Mouse (Mus musculus) midbrain, embryonic 14.5 days (tissue): ENCODE measurements around the gene Tubb5. TPM values are rescaled to one million over a fixed set of nuclear protein-coding genes. Genes with fewer than 3 reads are reported as not detected.
A peak's percentile ranks its signal among the peaks of the same experiment; 100 is the strongest.

Experiments
- ATAC-seq: fragments of 200-750 bp; cut with Nextera tagmentation; 2 replicates; pipeline ENCODE4 v1.8.0; 2017; ENCODE audit warnings: moderate number of reproducible peaks, moderate library complexity; ENCODE audit not compliant: low FRiP score, low TSS enrichment
- DNase-seq: peaks from one replicate; pipeline ENCODE4 v3.0.0-alpha.2; 2015
- H3K27ac ChIP-seq: fragments of 300-500 bp; sonication (generic); replicated peaks from 2 replicates; pipeline ENCODE4 v1.5.1; 2014; ENCODE audit warnings: mild to moderate bottlenecking, low read depth, low read length, moderate library complexity
- H3K27me3 ChIP-seq: fragments of 300-500 bp; sonication (generic); 2 replicates; pipeline ENCODE4 v1.6.1; 2014; ENCODE audit warnings: low read length, control low read depth, mixed read lengths; ENCODE audit not compliant: control insufficient read depth, insufficient read depth
- H3K36me3 ChIP-seq: fragments of 300-500 bp; sonication (generic); 2 replicates; pipeline ENCODE4 v1.6.1; 2014; ENCODE audit warnings: low read length, control low read depth; ENCODE audit not compliant: control insufficient read depth, insufficient read depth
- H3K4me1 ChIP-seq: fragments of 300-500 bp; sonication (generic); 2 replicates; pipeline ENCODE4 v1.6.1; 2014; ENCODE audit warnings: mild to moderate bottlenecking, antibody characterized with exemption, low read length, control low read depth; ENCODE audit not compliant: control insufficient read depth, insufficient read depth
- H3K4me2 ChIP-seq: fragments of 300-500 bp; sonication (generic); 2 replicates; pipeline ENCODE4 v1.6.1; 2014; ENCODE audit warnings: mild to moderate bottlenecking, low read length, moderate library complexity
- H3K4me3 ChIP-seq: fragments of 300-500 bp; sonication (generic); replicated peaks from 2 replicates; pipeline ENCODE4 v1.5.1; 2014; ENCODE audit warnings: low read depth, low read length
- H3K9ac ChIP-seq: fragments of 300-500 bp; sonication (generic); replicated peaks from 2 replicates; pipeline ENCODE4 v1.6.1; 2014; ENCODE audit warnings: mild to moderate bottlenecking, low read length, moderate library complexity
- H3K9me3 ChIP-seq: fragments of 300-500 bp; sonication (generic); 2 replicates; pipeline ENCODE4 v1.6.1; 2016; ENCODE audit warnings: low read length, control low read depth, mixed read lengths; ENCODE audit not compliant: control insufficient read depth
- WGBS: fragments of 180-500 bp; shearing (Covaris S2); extraction: QIAGEN DNeasy Blood & Tissue Kit; methylation state at CpG from one replicate; pipeline ENCODE4 v1.1.7; 2014; 5-methylcytosine and 5-hydroxymethylcytosine counted together
- polyA plus RNA-seq: library from polyadenylated mRNA; unstranded; fragments of >200 nt; fragmentation: Nextera tagmentation; extraction: Ambion mirVana; gene quantifications from 2 replicates; pipeline ENCODE4 v1.2.1, GENCODE M21; 2014

Gene Tubb5
- polyA plus RNA-seq, 1 experiment from 2014 or later, result 1,880 TPM

GRCm38 (mm10) chr17:35870151-35870883 is 32.2 kb upstream of the Tubb5 start:
- Histone ChIP-seq H3K4me3 (peak overlapping the region; percentile 79), H3K27ac (peak overlapping the region; percentile 43; the same call in 1 of the 2 replicates), H3K9ac (peak overlapping the region; percentile 93), H3K4me1 (peaks cover 44% of the 10 kb centered on the region), H3K4me2 (peak overlapping the region; percentile 91), H3K27me3 (no peaks in the 10 kb centered on the region), H3K36me3 (peaks cover 27% of the 10 kb centered on the region), H3K9me3 (no peaks in the 10 kb centered on the region)
- no peak for DNase-seq
- 75% methylated on average over 9 of the region's 9 CpGs for WGBS
- no peak for ATAC-seq

- Histone ChIP-seq H3K4me3 (peak overlapping the region; percentile 79), H3K27me3 (no peaks in the 10 kb centered on the region), H3K36me3 (peaks cover 19% of the 10 kb centered on the region), H3K9ac (peak overlapping the region; percentile 93), H3K4me1 (peaks cover 51% of the 10 kb centered on the region), H3K4me2 (peak overlapping the region; percentile 91), H3K27ac (0 out of 2 replicates have a peak overlapping the region, but pooled peaks have one; percentile 43), H3K9me3 (no peaks in the 10 kb centered on the region)
- 3% methylated on average over 7 of the region's 7 CpGs for WGBS
- DNase-seq (peak; percentile 37), ATAC-seq (no peak)
Measured at GRCm38 (mm10) chr17:35869346-35870067, 31.4 kb upstream of the Tubb5 start.

GRCm38 (mm10) chr17:35868961-35869345 is 30.8 kb upstream of the Tubb5 start:
- Histone ChIP-seq H3K9ac (peak overlapping the region; percentile 93), H3K4me1 (peaks cover 52% of the 10 kb centered on the region), H3K27ac (0 out of 2 replicates have a peak overlapping the region, but pooled peaks have one; percentile 43), H3K4me2 (peak overlapping the region; percentile 91), H3K9me3 (no peaks in the 10 kb centered on the region), H3K27me3 (no peaks in the 10 kb centered on the region), H3K36me3 (peaks cover 13% of the 10 kb centered on the region), H3K4me3 (peak overlapping the region; percentile 79)
- DNase-seq (no peak), ATAC-seq (no peak)
- 4% methylated on average over 7 of the region's 7 CpGs for WGBS

- DNase-seq (no peak), ATAC-seq (no peak)
- Histone ChIP-seq H3K9me3 (no peaks in the 10 kb centered on the region), H3K4me3 (peak overlapping the region; percentile 79), H3K27ac (peak overlapping the region; percentile 97), H3K9ac (peak overlapping the region; percentile 93), H3K4me1 (peaks cover 52% of the 10 kb centered on the region), H3K36me3 (peaks cover 7% of the 10 kb centered on the region; the same call in 1 of the 2 replicates), H3K4me2 (peak overlapping the region; percentile 91), H3K27me3 (no peaks in the 10 kb centered on the region)
- WGBS, result 32% methylated on average over 17 of the region's 17 CpGs
Measured at GRCm38 (mm10) chr17:35868165-35868820, 30.2 kb upstream of the Tubb5 start.

- DNase-seq, result peak; percentile 55
- WGBS, result 7% methylated on average over 26 of the region's 26 CpGs
- Histone ChIP-seq H3K4me3 (peak overlapping the region; percentile 79), H3K27me3 (no peaks in the 10 kb centered on the region), H3K9ac (peak overlapping the region; percentile 93), H3K27ac (peak overlapping the region; percentile 97), H3K36me3 (peaks cover 4% of the 10 kb centered on the region; the same call in 1 of the 2 replicates), H3K9me3 (no peaks in the 10 kb centered on the region), H3K4me1 (peaks cover 46% of the 10 kb centered on the region), H3K4me2 (peak overlapping the region; percentile 91)
- ATAC-seq, result no peak
Measured at GRCm38 (mm10) chr17:35866911-35867890, 29.1 kb upstream of the Tubb5 start.

- Histone ChIP-seq H3K9ac (peak overlapping the region; percentile 93), H3K4me2 (peak overlapping the region; percentile 91), H3K36me3 (peaks cover 3% of the 10 kb centered on the region; the same call in 1 of the 2 replicates), H3K4me3 (peak overlapping the region; percentile 79), H3K4me1 (peaks cover 42% of the 10 kb centered on the region), H3K27ac (peak overlapping the region; percentile 97), H3K9me3 (no peaks in the 10 kb centered on the region), H3K27me3 (no peaks in the 10 kb centered on the region)
- under 1% methylated on average over 31 of the region's 38 CpGs for WGBS
- ATAC-seq (peak; percentile 29), DNase-seq (peak; percentile 79)
Measured at GRCm38 (mm10) chr17:35866281-35866831, 28.2 kb upstream of the Tubb5 start.

- Histone ChIP-seq H3K4me1 (peaks cover 43% of the 10 kb centered on the region), H3K27me3 (no peaks in the 10 kb centered on the region), H3K4me3 (peak within 1 kb of the TSS; percentile 79), H3K4me2 (peak within 1 kb of the TSS; percentile 91), H3K9me3 (no peaks in the 10 kb centered on the region), H3K9ac (peak within 1 kb of the TSS; percentile 93), H3K27ac (peak within 1 kb of the TSS; percentile 97), H3K36me3 (no peaks in the 10 kb centered on the region)
- under 1% methylated on average over 47 of the region's 48 CpGs for WGBS
- DNase-seq, result peak; percentile 88
- ATAC-seq, result peak; percentile 72
Measured at GRCm38 (mm10) chr17:35865481-35866280, 27.6 kb upstream of the Tubb5 start, which contains the start of gene Ppp1r18. Gene Ppp1r18 (plus strand): TSS chr17:35865593.
